Mouse (Mus musculus): ENCODE data around the gene Ubxn2a.

- no peak for TF ChIP-seq NRF1 (IDR thresholded peaks at IDR 0.05; ENCODE audit: insufficient read depth, low read depth, low read length, poor library complexity, severe bottlenecking)
- no peak for TF ChIP-seq POLR2A (IDR thresholded peaks at IDR 0.05; ENCODE audit: control insufficient read depth in 1 of 2, insufficient read depth in 1 of 2, low read depth in 1 of 2, low read length in 2 of 2, poor library complexity in 1 of 2)
- no peak for TF ChIP-seq RCOR1 (IDR thresholded peaks at IDR 0.05; ENCODE audit: low read depth, low read length)
- TF ChIP-seq CHD2 (IDR thresholded peaks at IDR 0.05; ENCODE audit: low read length), result no peak
- no peak for TF ChIP-seq ETS1 (IDR thresholded peaks at IDR 0.05; ENCODE audit: low read depth, low read length)
- TF ChIP-seq MEF2A (IDR thresholded peaks at IDR 0.05; ENCODE audit: extremely low read depth, insufficient replicate concordance, low read depth, low read length, poor library complexity, severe bottlenecking), result no peak
- TF ChIP-seq CHD1 (IDR thresholded peaks at IDR 0.05; ENCODE audit: low read depth, low read length), result no peak
- TF ChIP-seq ELF1 (IDR thresholded peaks at IDR 0.05; ENCODE audit: low read depth, low read length), result no peak
- TF ChIP-seq CTCF (IDR thresholded peaks at IDR 0.05 in 2 of 3, conservative IDR thresholded peaks at IDR 0.05 in 1 of 3; ENCODE audit: control insufficient read depth in 1 of 3, insufficient read depth in 1 of 3, low read depth in 2 of 3, low read length in 3 of 3, poor library complexity in 1 of 3, severe bottlenecking in 1 of 3), result no peak
- no peak for TF ChIP-seq UBTF (IDR thresholded peaks at IDR 0.05; ENCODE audit: borderline replicate concordance, insufficient read depth, low read depth, low read length)
- no peak for TF ChIP-seq USF1 (IDR thresholded peaks at IDR 0.05; ENCODE audit: low read depth, low read length)
- no peak for TF ChIP-seq JUND (IDR thresholded peaks at IDR 0.05; ENCODE audit: low read depth, low read length)
- TF ChIP-seq EP300 (IDR thresholded peaks at IDR 0.05; ENCODE audit: low read depth in 1 of 2, low read length in 2 of 2), result no peak
Measured at GRCm38 (mm10) chr12:4889251-4889650, 18.3 kb downstream of the Ubxn2a start.
